Mouse (Mus musculus) midbrain, embryonic 16.5 days (tissue): Measurements from ENCODE around the gene Etfa. TPM values are rescaled to one million over a fixed set of nuclear protein-coding genes. Genes with fewer than 3 reads are reported as not detected.

Source experiments
- ATAC-seq: fragments of 200-750 bp; cut with Nextera tagmentation; 2 replicates; pipeline ENCODE4 v1.8.0; 2017; ENCODE audit warnings: moderate TSS enrichment
- H3K27ac ChIP-seq: fragments of 300-500 bp; sonication (generic); 2 replicates; pipeline ENCODE4 v1.5.1; 2014; ENCODE audit warnings: mild to moderate bottlenecking, low read length, mixed read lengths
- H3K27me3 ChIP-seq: fragments of 300-500 bp; sonication (generic); 2 replicates; pipeline ENCODE4 v1.6.1; 2014; ENCODE audit warnings: low read depth, low read length, mixed read lengths; ENCODE audit not compliant: control insufficient read depth, insufficient read depth
- H3K36me3 ChIP-seq: fragments of 300-500 bp; sonication (generic); 2 replicates; pipeline ENCODE4 v1.6.1; 2014; ENCODE audit warnings: mild to moderate bottlenecking, low read length, moderate library complexity, mixed read lengths; ENCODE audit not compliant: control insufficient read depth, insufficient read depth
- H3K4me1 ChIP-seq: fragments of 300-500 bp; sonication (generic); 2 replicates; pipeline ENCODE4 v1.6.1; 2014; ENCODE audit warnings: mild to moderate bottlenecking, low read length, mixed read lengths; ENCODE audit not compliant: control insufficient read depth, insufficient read depth
- H3K4me2 ChIP-seq: fragments of 300-500 bp; sonication (generic); 2 replicates; pipeline ENCODE4 v1.6.1; 2014; ENCODE audit warnings: mild to moderate bottlenecking, low read length, mixed read lengths
- H3K4me3 ChIP-seq: fragments of 300-500 bp; sonication (generic); 2 replicates; pipeline ENCODE4 v1.5.1; 2014; ENCODE audit warnings: low read depth, mild to moderate bottlenecking, low read length, moderate library complexity, mixed read lengths
- H3K9ac ChIP-seq: fragments of 300-500 bp; sonication (generic); 2 replicates; pipeline ENCODE4 v1.6.1; 2014; ENCODE audit warnings: low read depth, low read length, mixed read lengths
- H3K9me3 ChIP-seq: fragments of 300-500 bp; sonication (generic); replicated peaks from 2 replicates; pipeline ENCODE4 v1.6.1; 2014; ENCODE audit warnings: mild to moderate bottlenecking, low read length, mixed read lengths; ENCODE audit not compliant: control insufficient read depth, poor library complexity, severe bottlenecking
- WGBS: fragments of 180-500 bp; shearing (Covaris S2); extraction: QIAGEN DNeasy Blood & Tissue Kit; methylation state at CpG from one replicate; pipeline ENCODE4 v1.1.7; 2014; 5-methylcytosine and 5-hydroxymethylcytosine counted together
- polyA plus RNA-seq: library from polyadenylated mRNA; unstranded; fragments of >200 nt; fragmentation: Nextera tagmentation; extraction: Ambion mirVana; gene quantifications from 2 replicates; pipeline ENCODE4 v1.2.1, GENCODE M21; 2015

Gene Etfa
- polyA plus RNA-seq, 1 experiment from 2014 or later: 81.2 TPM

GRCm38 (mm10) chr9:55538377-55538776 lies 26.3 kb upstream of the Etfa start, which contains the start of gene Isl2:
TSS of gene Isl2 (plus strand) at chr9:55538672.
- Histone ChIP-seq H3K4me1 (peaks cover 10% of the 10 kb centered on the region; the same call in 1 of the 2 replicates), H3K9ac (no peak within 1 kb of the TSS), H3K27ac (no peak within 1 kb of the TSS), H3K9me3 (no peaks in the 10 kb centered on the region), H3K27me3 (peaks cover 41% of the 10 kb centered on the region), H3K36me3 (no peaks in the 10 kb centered on the region), H3K4me2 (no peak within 1 kb of the TSS), H3K4me3 (no peak within 1 kb of the TSS)
- WGBS: 9% methylated on average over 4 of the region's 4 CpGs
- ATAC-seq: no peak

GRCm38 (mm10) chr9:55535907-55536306 lies 23.9 kb upstream of the Etfa start:
- Histone ChIP-seq H3K9ac (no peak overlapping the region), H3K4me3 (no peak overlapping the region), H3K27ac (no peak overlapping the region), H3K4me2 (no peak overlapping the region), H3K9me3 (no peaks in the 10 kb centered on the region), H3K36me3 (no peaks in the 10 kb centered on the region), H3K27me3 (peaks cover 36% of the 10 kb centered on the region), H3K4me1 (peaks cover 4% of the 10 kb centered on the region; the same call in 1 of the 2 replicates)
- ATAC-seq: no peak
- 12% methylated on average over 3 of the region's 3 CpGs for WGBS

- Histone ChIP-seq H3K9me3 (no peaks in the 10 kb centered on the region), H3K4me3 (no peak overlapping the region), H3K4me2 (no peak overlapping the region), H3K27ac (no peak overlapping the region), H3K4me1 (no peaks in the 10 kb centered on the region), H3K27me3 (no peaks in the 10 kb centered on the region), H3K36me3 (no peaks in the 10 kb centered on the region), H3K9ac (no peak overlapping the region)
- 33% methylated on average over 4 of the region's 4 CpGs for WGBS
- ATAC-seq: no peak
These were observed 13.7 kb upstream of the Etfa start for GRCm38 (mm10) chr9:55525716-55526115.

- peak overlapping the region; percentile 63 for H3K27ac ChIP-seq
- peak overlapping the region; percentile 70 for H3K4me3 ChIP-seq
- H3K27me3 ChIP-seq: peaks cover 14% of the 10 kb centered on the region
- peaks cover 8% of the 10 kb centered on the region; the same call in 1 of the 2 replicates for H3K4me1 ChIP-seq
- H3K36me3 ChIP-seq: no peaks in the 10 kb centered on the region
- ATAC-seq: peak; percentile 83
- H3K9ac ChIP-seq: peak overlapping the region; percentile 82
- under 1% methylated on average over 32 of the region's 32 CpGs for WGBS
- H3K4me2 ChIP-seq: peak overlapping the region; percentile 96
- no peaks in the 10 kb centered on the region for H3K9me3 ChIP-seq
These were observed 486 bp downstream of the Etfa start for GRCm38 (mm10) chr9:55511521-55511993.

- Histone ChIP-seq H3K27ac (no peak overlapping the region), H3K9ac (no peak overlapping the region), H3K9me3 (no peaks in the 10 kb centered on the region), H3K4me1 (peaks cover 8% of the 10 kb centered on the region; the same call in 1 of the 2 replicates), H3K4me3 (no peak overlapping the region), H3K27me3 (peaks cover 14% of the 10 kb centered on the region), H3K36me3 (no peaks in the 10 kb centered on the region), H3K4me2 (peak overlapping the region; percentile 96; the same call in 1 of the 2 replicates)
- no peak for ATAC-seq
- 82% methylated on average over 10 of the region's 10 CpGs for WGBS
These were observed 1.3 kb downstream of the Etfa start for GRCm38 (mm10) chr9:55510651-55511235.

GRCm38 (mm10) chr9:55509731-55510130 lies 2.3 kb downstream of the Etfa start:
- Histone ChIP-seq H3K27ac (no peak overlapping the region), H3K4me1 (peaks cover 8% of the 10 kb centered on the region; the same call in 1 of the 2 replicates), H3K4me3 (no peak overlapping the region), H3K9ac (no peak overlapping the region), H3K4me2 (no peak overlapping the region), H3K36me3 (no peaks in the 10 kb centered on the region), H3K9me3 (no peaks in the 10 kb centered on the region), H3K27me3 (peaks cover 11% of the 10 kb centered on the region)
- 97% methylated on average over 1 of the region's 1 CpGs for WGBS
- ATAC-seq: no peak

GRCm38 (mm10) chr9:55508701-55509100 lies 3.3 kb downstream of the Etfa start:
- no peak for ATAC-seq
- Histone ChIP-seq H3K4me1 (peaks cover 8% of the 10 kb centered on the region; the same call in 1 of the 2 replicates), H3K27me3 (peaks cover 6% of the 10 kb centered on the region), H3K9me3 (no peaks in the 10 kb centered on the region), H3K9ac (no peak overlapping the region), H3K4me2 (no peak overlapping the region), H3K4me3 (no peak overlapping the region), H3K36me3 (no peaks in the 10 kb centered on the region), H3K27ac (no peak overlapping the region)
- WGBS: 72% methylated on average over 4 of the region's 4 CpGs

GRCm38 (mm10) chr9:55507922-55508321 lies 4.1 kb downstream of the Etfa start:
- H3K27ac ChIP-seq: no peak overlapping the region
- 86% methylated on average over 3 of the region's 3 CpGs for WGBS
- H3K36me3 ChIP-seq: no peaks in the 10 kb centered on the region
- H3K4me3 ChIP-seq: no peak overlapping the region
- H3K4me2 ChIP-seq: no peak overlapping the region
- H3K27me3 ChIP-seq: no peaks in the 10 kb centered on the region; the same call in 1 of the 2 replicates
- no peak for ATAC-seq
- peaks cover 8% of the 10 kb centered on the region; the same call in 1 of the 2 replicates for H3K4me1 ChIP-seq
- no peak overlapping the region for H3K9ac ChIP-seq
- no peaks in the 10 kb centered on the region for H3K9me3 ChIP-seq

- no peaks in the 10 kb centered on the region for H3K9me3 ChIP-seq
- no peak overlapping the region for H3K9ac ChIP-seq
- no peak overlapping the region for H3K27ac ChIP-seq
- H3K4me3 ChIP-seq: no peak overlapping the region
- no peaks in the 10 kb centered on the region for H3K27me3 ChIP-seq
- peaks cover 5% of the 10 kb centered on the region for H3K36me3 ChIP-seq
- no peak for ATAC-seq
- H3K4me2 ChIP-seq: no peak overlapping the region
- H3K4me1 ChIP-seq: no peaks in the 10 kb centered on the region
- WGBS: 61% methylated on average over 2 of the region's 2 CpGs
These were observed 29.9 kb downstream of the Etfa start for GRCm38 (mm10) chr9:55482116-55482515.
